ENCODE assay signal across 9 mouse cellular contexts in the genomic region with DNA sequence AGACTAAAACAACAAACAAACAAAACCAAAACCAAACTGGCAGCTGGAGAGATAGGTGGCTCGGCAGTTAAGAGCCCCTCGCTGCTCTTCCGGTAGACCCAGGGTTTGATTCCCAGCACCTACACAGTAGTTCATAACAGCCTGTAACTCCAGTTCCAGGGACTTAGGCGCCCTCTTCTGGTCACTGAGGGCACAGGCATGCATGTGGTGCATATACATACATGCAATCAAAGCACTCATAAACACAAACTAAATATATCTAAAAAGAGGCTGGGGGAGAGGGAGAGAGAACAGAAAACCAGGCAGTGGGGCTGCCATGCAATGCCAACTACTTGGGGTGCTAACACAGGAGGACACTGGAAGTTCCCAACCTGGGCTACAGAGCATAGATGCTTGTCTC. TPM values are rescaled to one million over a fixed set of nuclear protein-coding genes. Genes with fewer than 3 reads are reported as not detected.
DNase-seq lines count a peak whose midpoint lies in the region; ATAC-seq and TF ChIP-seq lines count a peak whose summit lies in the region.
"Had no signal": no experiment of that assay in that cellular context is flagged by ENCODE, and none has a peak within 500 bp of the region (broad histone marks: within the 10 kb centered on the region; RNA-seq: fewer than 3 reads in every experiment).

No protein-coding gene starts in this region.

- H3K36me3 ChIP-seq in hindbrain, embryonic 15.5 days: no peaks in the 10 kb centered on the region
- no peaks in the 10 kb centered on the region for H3K36me3 ChIP-seq in hindbrain, embryonic 16.5 days (ENCODE audit: control insufficient read depth, insufficient read depth, low read length)
- no peaks in the 10 kb centered on the region for H3K36me3 ChIP-seq in testis, adult 2 months (ENCODE audit: control insufficient read depth, insufficient read depth, low read length)
- H3K36me3 ChIP-seq in stomach, postnatal 0 days (ENCODE audit: control insufficient read depth, insufficient read depth, low read length): no peaks in the 10 kb centered on the region

- TF ChIP-seq EP300 in stomach, postnatal 0 days (optimal IDR thresholded peaks at IDR 0.05): no peak

- H3K9ac ChIP-seq in hindbrain, embryonic 15.5 days: no peak overlapping the region
- no peak overlapping the region for H3K9ac ChIP-seq in hindbrain, embryonic 16.5 days (ENCODE audit: low read depth, low read length)
- H3K9ac ChIP-seq in stomach, postnatal 0 days (ENCODE audit: low read length): no peak overlapping the region

- H3K27me3 ChIP-seq in hindbrain, embryonic 15.5 days: peaks cover 29% of the 10 kb centered on the region
- H3K27me3 ChIP-seq in hindbrain, embryonic 16.5 days (replicated peaks; ENCODE audit: control insufficient read depth, insufficient read depth, low read length): peaks cover 7% of the 10 kb centered on the region
- H3K27me3 ChIP-seq in testis, adult 2 months (ENCODE audit: control insufficient read depth, insufficient read depth, low read length): no peaks in the 10 kb centered on the region
- no peaks in the 10 kb centered on the region for H3K27me3 ChIP-seq in stomach, postnatal 0 days (ENCODE audit: control insufficient read depth, insufficient read depth, low read length)

- ATAC-seq in hindbrain, embryonic 15.5 days (ENCODE audit: low FRiP score, low read depth): no peak
- no peak for ATAC-seq in hindbrain, embryonic 16.5 days
- ATAC-seq in stomach, postnatal 0 days (ENCODE audit: low FRiP score, low TSS enrichment): no peak
- no peak for ATAC-seq in megakaryocyte progenitor cell, adult 5-6 weeks (replicated peaks; ENCODE audit: poor library complexity)

- H3K4me1 ChIP-seq in hindbrain, embryonic 15.5 days (replicated peaks): peaks cover 6% of the 10 kb centered on the region
- H3K4me1 ChIP-seq in hindbrain, embryonic 16.5 days (ENCODE audit: control insufficient read depth, insufficient read depth, low read depth, low read length): peaks cover 6% of the 10 kb centered on the region
- peaks cover 23% of the 10 kb centered on the region for H3K4me1 ChIP-seq in testis, adult 2 months (ENCODE audit: control insufficient read depth, insufficient read depth, low read length)
- peaks cover 15% of the 10 kb centered on the region for H3K4me1 ChIP-seq in embryonic fibroblast, embryonic 13.5 days (ENCODE audit: control insufficient read depth, insufficient read depth, low read length)
- H3K4me1 ChIP-seq in stomach, postnatal 0 days (replicated peaks; ENCODE audit: control insufficient read depth, insufficient read depth): peaks cover 5% of the 10 kb centered on the region; the same call in 1 of the 2 replicates

- no peak for TF ChIP-seq POLR2A in testis, adult 2 months (IDR thresholded peaks at IDR 0.05; ENCODE audit: control insufficient read depth, low read depth, low read length)
- TF ChIP-seq POLR2A in embryonic fibroblast, embryonic 13.5 days (IDR thresholded peaks at IDR 0.05; ENCODE audit: low read depth, low read length): no peak

- peak; percentile 57; the same call in 1 of the 2 replicates for TF ChIP-seq CTCF in testis, adult 2 months (IDR thresholded peaks at IDR 0.05; ENCODE audit: control insufficient read depth, insufficient read depth, insufficient replicate concordance, low read depth, low read length)
- peak; percentile 33; the same call in 1 of the 2 replicates for TF ChIP-seq CTCF in embryonic fibroblast, embryonic 13.5 days (IDR thresholded peaks at IDR 0.05; ENCODE audit: borderline replicate concordance, insufficient read depth, low read length)
- TF ChIP-seq CTCF in stomach, postnatal 0 days (IDR thresholded peaks at IDR 0.05; ENCODE audit: low read depth): peak; percentile 49

- no peak overlapping the region for H3K27ac ChIP-seq in hindbrain, embryonic 15.5 days (replicated peaks)
- H3K27ac ChIP-seq in hindbrain, embryonic 16.5 days (ENCODE audit: low read depth, low read length): no peak overlapping the region
- H3K27ac ChIP-seq in testis, adult 2 months (ENCODE audit: control insufficient read depth, insufficient read depth, low read depth, low read length): no peak overlapping the region
- H3K27ac ChIP-seq in embryonic fibroblast, embryonic 13.5 days (ENCODE audit: insufficient read depth, low read length): peak overlapping the region; percentile 83
- peak overlapping the region; percentile 35; the same call in 1 of the 2 replicates for H3K27ac ChIP-seq in stomach, postnatal 0 days (replicated peaks)

- no peak overlapping the region for H3K4me3 ChIP-seq in hindbrain, embryonic 15.5 days
- no peak overlapping the region for H3K4me3 ChIP-seq in hindbrain, embryonic 16.5 days (ENCODE audit: low read length)
- no peak overlapping the region for H3K4me3 ChIP-seq in testis, adult 2 months (ENCODE audit: control insufficient read depth, low read depth, low read length)
- H3K4me3 ChIP-seq in embryonic fibroblast, embryonic 13.5 days (ENCODE audit: insufficient read depth, low read length): no peak overlapping the region
- H3K4me3 ChIP-seq in stomach, postnatal 0 days (ENCODE audit: low read depth, low read length): no peak overlapping the region

- H3K9me3 ChIP-seq in hindbrain, embryonic 15.5 days: no peaks in the 10 kb centered on the region
- H3K9me3 ChIP-seq in hindbrain, embryonic 16.5 days (ENCODE audit: control insufficient read depth, low read length): no peaks in the 10 kb centered on the region
- no peaks in the 10 kb centered on the region for H3K9me3 ChIP-seq in stomach, postnatal 0 days (ENCODE audit: control insufficient read depth, low read length)

- DNase-seq in testis, postnatal 14 days (ENCODE audit: low spot score): no peak
- no peak for DNase-seq in stomach, postnatal 0 days (ENCODE audit: low spot score)
- no peak for DNase-seq in MN1 (ENCODE audit: low spot score)
- DNase-seq: cerebellum, adult 8-10 months had no signal

- H3K4me2 ChIP-seq in hindbrain, embryonic 15.5 days: 0 out of 2 replicates have a peak overlapping the region, but pooled peaks have one; percentile 1
- no peak overlapping the region for H3K4me2 ChIP-seq in hindbrain, embryonic 16.5 days (ENCODE audit: low read length)
- no peak overlapping the region for H3K4me2 ChIP-seq in stomach, postnatal 0 days (replicated peaks; ENCODE audit: low read depth)

- WGBS in hindbrain, embryonic 15.5 days: 85% methylated on average over 4 of the region's 4 CpGs
- 87% methylated on average over 4 of the region's 4 CpGs for WGBS in hindbrain, embryonic 16.5 days
- WGBS in stomach, postnatal 0 days: 87% methylated on average over 4 of the region's 4 CpGs

RNA-seq across cellular contexts. Expression of a gene that starts 3.8 kb away (rescaled TPM):
- 11.0 and 13.4 TPM in 2 replicates for polyA plus RNA-seq in hindbrain, embryonic 15.5 days (2015; fragmentation: Nextera tagmentation; extraction: Ambion mirVana)
- 9.9 and 14.6 TPM in 2 replicates for polyA plus RNA-seq in hindbrain, embryonic 16.5 days (2015; fragmentation: Nextera tagmentation; extraction: Ambion mirVana)
- 6.1 and 13.1 TPM in 2 replicates for polyA plus RNA-seq in testis, adult 2 months (2012; rRNA removed)
- polyA plus RNA-seq in embryonic fibroblast, embryonic 13.5 days (2011; ENCODE audit: insufficient read length, low read depth, missing spikeins): 66.4 and 95.6 TPM in 2 replicates
- polyA plus RNA-seq in stomach, postnatal 0 days (2015; fragmentation: Nextera tagmentation; extraction: Ambion mirVana): 16.9 and 17.1 TPM in 2 replicates
- total RNA-seq in megakaryocyte progenitor cell, adult 5-6 weeks (2015): 27.1 and 29.1 TPM in 2 replicates
- total RNA-seq in megakaryocyte progenitor cell, adult 5-6 weeks (2017): 19.8 and 30.2 TPM in 2 replicates

RNA-seq across cellular contexts. Expression of a gene that starts 22.4 kb away (rescaled TPM):
- polyA plus RNA-seq in hindbrain, embryonic 15.5 days (2015; fragmentation: Nextera tagmentation; extraction: Ambion mirVana): 97.5 and 105 TPM in 2 replicates
- 92.6 and 97.9 TPM in 2 replicates for polyA plus RNA-seq in hindbrain, embryonic 16.5 days (2015; fragmentation: Nextera tagmentation; extraction: Ambion mirVana)
- 101 and 105 TPM in 2 replicates for polyA plus RNA-seq in testis, adult 2 months (2012; rRNA removed)
- 64.2 and 70.2 TPM in 2 replicates for polyA plus RNA-seq in embryonic fibroblast, embryonic 13.5 days (2011; ENCODE audit: insufficient read length, low read depth, missing spikeins)
- polyA plus RNA-seq in stomach, postnatal 0 days (2015; fragmentation: Nextera tagmentation; extraction: Ambion mirVana): 83.8 and 86.6 TPM in 2 replicates
- total RNA-seq in megakaryocyte progenitor cell, adult 5-6 weeks (2015): 119 and 139 TPM in 2 replicates
- total RNA-seq in megakaryocyte progenitor cell, adult 5-6 weeks (2017): 121 and 131 TPM in 2 replicates

RNA-seq across cellular contexts. Expression of a gene that starts 38.4 kb away (rescaled TPM):
- polyA plus RNA-seq in hindbrain, embryonic 15.5 days (2015; fragmentation: Nextera tagmentation; extraction: Ambion mirVana): 27.1 and 30.9 TPM in 2 replicates
- 21.2 and 24.6 TPM in 2 replicates for polyA plus RNA-seq in hindbrain, embryonic 16.5 days (2015; fragmentation: Nextera tagmentation; extraction: Ambion mirVana)
- polyA plus RNA-seq in testis, adult 2 months (2012; rRNA removed): 13.3 and 16.6 TPM in 2 replicates
- 40.2 and 41.2 TPM in 2 replicates for polyA plus RNA-seq in embryonic fibroblast, embryonic 13.5 days (2011; ENCODE audit: insufficient read length, low read depth, missing spikeins)
- 14.4 and 16.2 TPM in 2 replicates for polyA plus RNA-seq in stomach, postnatal 0 days (2015; fragmentation: Nextera tagmentation; extraction: Ambion mirVana)
- total RNA-seq in megakaryocyte progenitor cell, adult 5-6 weeks (2015): 31.5 and 31.6 TPM in 2 replicates
- 62.5 and 78.8 TPM in 2 replicates for total RNA-seq in megakaryocyte progenitor cell, adult 5-6 weeks (2017)

Comparison
In these comparisons a context has a peak if more than half of its experiments do, and no peak if none do; other contexts are left out.
1. H3K27ac ChIP-seq: peak in embryonic fibroblast, embryonic 13.5 days (single experiment) and stomach, postnatal 0 days (single experiment); none in hindbrain, embryonic 15.5 days (single experiment), hindbrain, embryonic 16.5 days (single experiment) and testis, adult 2 months (single experiment).
2. Peak in every context shown above with its lines, with median percentiles within 50 percentile points of each other: CTCF ChIP-seq.